Mouse (Mus musculus) neural tube, embryonic 14.5 days (tissue): Measurements from ENCODE around the gene Nbas. TPM values are rescaled to one million over a fixed set of nuclear protein-coding genes. Genes with fewer than 3 reads are reported as not detected.
A peak's percentile ranks its signal among the peaks of the same experiment; 100 is the strongest.

Experiments used
- ATAC-seq: fragments of 200-750 bp; cut with Nextera tagmentation; 2 replicates; pipeline ENCODE4 v1.8.0; 2017; ENCODE audit warnings: low read depth, mild to moderate bottlenecking, moderate TSS enrichment, moderate library complexity
- H3K27ac ChIP-seq: fragments of 300-500 bp; sonication (generic); 2 replicates; pipeline ENCODE4 v1.5.1; 2014; ENCODE audit warnings: low read depth, mild to moderate bottlenecking, control low read depth, low read length, moderate library complexity, mixed read lengths
- H3K27me3 ChIP-seq: fragments of 300-500 bp; sonication (generic); 2 replicates; pipeline ENCODE4 v1.6.1; 2014; ENCODE audit warnings: low read length; ENCODE audit not compliant: control insufficient read depth, insufficient read depth
- H3K36me3 ChIP-seq: fragments of 300-500 bp; sonication (generic); 2 replicates; pipeline ENCODE4 v1.6.1; 2014; ENCODE audit warnings: low read length, mixed read lengths; ENCODE audit not compliant: control insufficient read depth, insufficient read depth
- H3K4me1 ChIP-seq: fragments of 300-500 bp; sonication (generic); 2 replicates; pipeline ENCODE4 v1.6.1; 2014; ENCODE audit warnings: low read length; ENCODE audit not compliant: control insufficient read depth, insufficient read depth
- H3K4me2 ChIP-seq: fragments of 300-500 bp; sonication (generic); 2 replicates; pipeline ENCODE4 v1.6.1; 2014; ENCODE audit warnings: mild to moderate bottlenecking, low read depth, low read length, control low read depth
- H3K4me3 ChIP-seq: fragments of 300-500 bp; sonication (generic); 2 replicates; pipeline ENCODE4 v1.5.1; 2014; ENCODE audit warnings: low read depth, low read length, control low read depth, mixed read lengths
- H3K9ac ChIP-seq: fragments of 300-500 bp; sonication (generic); replicated peaks from 2 replicates; pipeline ENCODE4 v1.6.1; 2014; ENCODE audit warnings: low read depth, mild to moderate bottlenecking, control low read depth, low read length, mixed read lengths
- H3K9me3 ChIP-seq: fragments of 300-500 bp; sonication (generic); 2 replicates; pipeline ENCODE4 v1.6.1; 2016; ENCODE audit warnings: low read length; ENCODE audit not compliant: control insufficient read depth
- whole genome bisulfite sequencing: fragments of 180-500 bp; shearing (Covaris S2); extraction: QIAGEN DNeasy Blood & Tissue Kit; methylation state at CpG from one replicate; pipeline ENCODE4 v1.1.7; 2014; 5-methylcytosine and 5-hydroxymethylcytosine counted together
- polyA plus RNA-seq: library from polyadenylated mRNA; unstranded; fragments of >200 nt; fragmentation: Nextera tagmentation; extraction: Ambion mirVana; gene quantifications from 2 replicates; pipeline ENCODE4 v1.2.1, GENCODE M21; 2014

Nbas gene
- polyA plus RNA-seq, 1 experiment from 2014 or later: 24.9 TPM

- H3K4me2 ChIP-seq: no peak overlapping the region
- H3K27ac ChIP-seq: no peak overlapping the region
- H3K27me3 ChIP-seq: no peaks in the 10 kb centered on the region
- 65% methylated on average over 11 of the region's 11 CpGs for WGBS
- ATAC-seq: no peak
- no peaks in the 10 kb centered on the region for H3K36me3 ChIP-seq
- no peaks in the 10 kb centered on the region for H3K9me3 ChIP-seq
- no peak overlapping the region for H3K4me3 ChIP-seq
- H3K9ac ChIP-seq: no peak overlapping the region
- H3K4me1 ChIP-seq: no peaks in the 10 kb centered on the region
These were observed 340.1 kb downstream of the Nbas start for GRCm38 (mm10) chr12:13609027-13609426.

DNA sequence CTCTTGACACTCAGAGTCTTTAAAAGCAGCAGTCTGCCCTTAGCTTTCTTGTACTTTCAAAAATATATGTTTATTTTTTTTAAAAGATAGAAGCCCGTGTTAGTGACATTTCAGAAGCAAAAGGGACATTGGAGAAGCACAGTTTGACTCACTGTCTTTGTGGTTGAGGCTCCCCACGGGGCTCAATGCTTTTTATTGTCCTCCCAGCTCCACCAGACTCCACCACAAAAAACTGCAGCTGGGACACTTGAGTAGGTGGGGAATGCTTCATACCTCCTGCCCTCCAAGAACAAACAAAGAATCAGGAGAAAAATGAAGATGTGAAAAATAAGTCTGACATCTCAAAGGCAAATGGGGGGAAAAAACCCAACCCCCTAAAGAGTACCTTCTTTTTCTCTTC lies 344.1 kb downstream of the Nbas start:
- Histone ChIP-seq H3K36me3 (no peaks in the 10 kb centered on the region), H3K9me3 (no peaks in the 10 kb centered on the region), H3K27me3 (no peaks in the 10 kb centered on the region), H3K27ac (no peak overlapping the region), H3K4me2 (no peak overlapping the region), H3K4me1 (no peaks in the 10 kb centered on the region), H3K9ac (no peak overlapping the region), H3K4me3 (no peak overlapping the region)
- WGBS: 8% methylated on average over 2 of the region's 2 CpGs
- no peak for ATAC-seq

DNA sequence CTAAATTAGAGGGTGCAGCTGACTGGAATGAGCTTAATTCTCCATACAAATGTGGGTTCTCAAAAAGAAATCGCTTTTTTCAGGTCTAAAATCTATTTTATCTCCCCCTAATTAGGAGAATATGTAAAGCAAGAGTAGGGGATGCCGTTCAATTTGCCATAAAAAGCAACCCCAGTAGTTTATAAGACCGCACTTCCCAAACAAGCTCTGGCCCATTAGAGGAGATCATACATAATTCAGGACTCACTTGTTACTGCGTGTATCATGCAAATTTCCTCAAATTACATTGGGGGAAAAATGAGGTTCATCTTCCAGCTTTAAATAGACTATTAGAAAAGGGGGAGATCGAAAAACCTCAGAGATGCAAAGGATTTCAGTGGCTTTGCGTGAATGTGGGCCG lies 346.7 kb downstream of the Nbas start:
- Histone ChIP-seq H3K4me2 (no peak overlapping the region), H3K9ac (no peak overlapping the region), H3K27ac (no peak overlapping the region), H3K9me3 (no peaks in the 10 kb centered on the region), H3K27me3 (no peaks in the 10 kb centered on the region), H3K36me3 (no peaks in the 10 kb centered on the region), H3K4me3 (no peak overlapping the region), H3K4me1 (no peaks in the 10 kb centered on the region)
- ATAC-seq: no peak
- WGBS: 60% methylated on average over 7 of the region's 7 CpGs

DNA sequence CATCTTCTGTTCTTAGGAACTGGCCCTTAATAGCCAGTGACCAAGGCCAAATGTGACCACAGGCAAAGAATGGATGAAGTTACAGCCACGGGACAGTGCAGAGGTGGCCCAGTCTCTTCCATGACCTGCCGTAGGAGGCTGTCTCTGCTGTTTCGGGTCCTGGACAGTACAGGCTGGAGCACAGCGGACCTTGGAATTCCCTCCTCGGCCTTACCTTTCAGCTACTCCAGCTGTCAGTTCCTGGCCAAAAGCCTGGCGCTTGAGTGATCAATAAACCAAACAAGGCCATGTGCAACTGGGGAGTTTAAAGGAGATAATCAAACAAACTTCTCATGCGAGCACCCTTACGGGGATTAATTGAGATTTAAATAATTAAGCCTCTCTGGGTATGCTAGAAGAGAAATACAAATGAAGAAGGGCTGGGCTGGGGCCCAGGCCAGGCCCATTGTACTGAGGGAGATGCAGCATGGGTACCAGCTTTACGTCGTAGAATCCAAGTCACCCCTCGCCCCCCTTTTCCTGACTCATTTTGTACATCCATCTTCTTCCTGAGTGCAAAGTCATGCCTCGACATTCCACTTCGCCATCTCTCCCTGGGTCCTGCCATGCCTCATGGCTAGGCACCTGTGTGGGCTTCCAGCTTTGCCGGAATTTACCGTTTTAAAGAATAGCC lies 353.4 kb downstream of the Nbas start:
- ATAC-seq: no peak
- WGBS: 84% methylated on average over 15 of the region's 15 CpGs
- no peaks in the 10 kb centered on the region for H3K36me3 ChIP-seq

DNA sequence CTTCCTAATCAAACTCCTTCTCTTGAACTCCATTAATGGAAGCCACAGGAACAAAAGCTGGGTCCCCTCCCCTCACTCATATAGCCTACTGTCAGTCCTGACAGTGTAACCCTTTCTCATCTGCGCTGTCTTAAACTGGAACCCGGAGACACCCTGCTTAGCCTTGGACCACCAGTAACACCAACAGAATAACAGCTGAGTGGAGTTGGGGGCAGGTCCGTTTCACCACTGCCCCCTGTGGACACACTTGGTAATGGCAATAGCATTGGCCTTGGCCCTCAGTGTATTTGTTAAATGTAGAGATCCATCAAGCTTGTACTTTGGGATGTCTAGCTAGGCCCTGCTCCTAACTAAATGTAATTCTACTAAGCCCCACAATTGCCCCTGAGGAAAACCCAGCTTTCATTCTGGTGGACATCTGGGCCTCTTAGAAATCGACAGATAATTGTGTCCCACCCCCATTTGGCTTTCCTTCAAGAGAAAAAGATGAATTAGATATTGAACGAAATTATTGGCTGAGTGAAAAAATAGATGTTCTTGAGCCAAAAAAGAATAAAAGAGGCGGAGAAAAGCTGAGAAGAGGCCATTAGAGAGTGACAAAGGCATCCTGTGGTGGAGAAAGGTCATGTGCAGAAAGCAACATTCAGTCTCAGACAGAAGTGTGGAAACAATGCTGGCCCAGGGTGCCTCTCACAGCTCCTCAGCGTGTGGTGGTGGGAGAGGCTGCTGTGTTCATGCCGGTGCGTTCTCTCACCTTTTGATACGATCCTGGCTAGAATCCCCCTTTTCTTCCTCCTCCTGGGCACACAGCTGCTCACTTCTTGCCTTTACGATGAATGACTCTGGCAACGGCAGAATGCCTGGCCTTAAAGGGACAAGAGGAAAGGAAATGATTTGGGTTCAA lies 358.1 kb downstream of the Nbas start:
- H3K9ac ChIP-seq: no peak overlapping the region
- peak; percentile 28; the same call in 1 of the 2 replicates for ATAC-seq
- 32% methylated on average over 12 of the region's 12 CpGs for WGBS

More for the DNA sequence above, 353.4 kb downstream of the Nbas start:
- Histone ChIP-seq H3K4me3 (no peak overlapping the region), H3K4me1 (no peaks in the 10 kb centered on the region), H3K9me3 (no peaks in the 10 kb centered on the region), H3K27me3 (no peaks in the 10 kb centered on the region), H3K4me2 (no peak overlapping the region), H3K9ac (no peak overlapping the region), H3K27ac (no peak overlapping the region)

More for the DNA sequence above, 358.1 kb downstream of the Nbas start:
- H3K27me3 ChIP-seq: no peaks in the 10 kb centered on the region
- H3K27ac ChIP-seq: no peak overlapping the region
- H3K9me3 ChIP-seq: no peaks in the 10 kb centered on the region
- H3K36me3 ChIP-seq: no peaks in the 10 kb centered on the region
- H3K4me2 ChIP-seq: no peak overlapping the region
- no peaks in the 10 kb centered on the region for H3K4me1 ChIP-seq
- H3K4me3 ChIP-seq: no peak overlapping the region

Other genes with a start within 250 kb of the Nbas start
- 141 and 169 TPM in 2 replicates for gene Ddx1, start 19.9 kb upstream of the Nbas start, polyA plus RNA-seq